Mouse (Mus musculus) intestine, embryonic 16.5 days (tissue): Measurements from ENCODE around the gene Cln6. TPM values are rescaled to one million over a fixed set of nuclear protein-coding genes. Genes with fewer than 3 reads are reported as not detected.
"Not testable (repeated sequence)": the region's sequence is repeated elsewhere in the genome, so short reads cannot be mapped to it uniquely, and the experiment has no call there.

Experiments
- ATAC-seq: fragments of 200-750 bp; cut with Nextera tagmentation; 2 replicates; pipeline ENCODE4 v1.8.0; 2017; ENCODE audit warnings: moderate TSS enrichment, moderate library complexity
- H3K27ac ChIP-seq: fragments of 300-500 bp; sonication (generic); 2 replicates; pipeline ENCODE4 v1.5.1; 2014; ENCODE audit warnings: mild to moderate bottlenecking, low read length
- H3K27me3 ChIP-seq: fragments of 300-500 bp; sonication (generic); replicated peaks from 2 replicates; pipeline ENCODE4 v1.6.1; 2014; ENCODE audit warnings: low read length, control low read depth, mixed read lengths; ENCODE audit not compliant: control insufficient read depth, insufficient read depth
- H3K36me3 ChIP-seq: fragments of 300-500 bp; sonication (generic); 2 replicates; pipeline ENCODE4 v1.6.1; 2014; ENCODE audit warnings: low read length, control low read depth; ENCODE audit not compliant: control insufficient read depth, insufficient read depth
- H3K4me1 ChIP-seq: fragments of 300-500 bp; sonication (generic); 2 replicates; pipeline ENCODE4 v1.6.1; 2014; ENCODE audit warnings: low read length, control low read depth, mixed read lengths; ENCODE audit not compliant: control insufficient read depth, insufficient read depth
- H3K4me2 ChIP-seq: fragments of 300-500 bp; sonication (generic); 2 replicates; pipeline ENCODE4 v1.6.1; 2014; ENCODE audit warnings: low read depth, low read length, control low read depth
- H3K4me3 ChIP-seq: fragments of 300-500 bp; sonication (generic); 2 replicates; pipeline ENCODE4 v1.5.1; 2014; ENCODE audit warnings: mild to moderate bottlenecking, low read length
- H3K9ac ChIP-seq: fragments of 300-500 bp; sonication (generic); 2 replicates; pipeline ENCODE4 v1.6.1; 2014; ENCODE audit warnings: low read depth, low read length
- H3K9me3 ChIP-seq: fragments of 300-500 bp; sonication (generic); 2 replicates; pipeline ENCODE4 v1.6.1; 2016; ENCODE audit warnings: low read length, control low read depth; ENCODE audit not compliant: control insufficient read depth
- WGBS: fragments of 180-500 bp; shearing (Covaris S2); extraction: QIAGEN DNeasy Blood & Tissue Kit; methylation state at CpG from one replicate; pipeline ENCODE4 v1.1.7; 2014; 5-methylcytosine and 5-hydroxymethylcytosine counted together
- polyA plus RNA-seq: library from polyadenylated mRNA; unstranded; fragments of >200 nt; fragmentation: Nextera tagmentation; extraction: Ambion mirVana; gene quantifications from 2 replicates; pipeline ENCODE4 v1.2.1, GENCODE M21; 2015

The Cln6 gene
- polyA plus RNA-seq, 1 experiment from 2014 or later, result 34.9 TPM

DNA sequence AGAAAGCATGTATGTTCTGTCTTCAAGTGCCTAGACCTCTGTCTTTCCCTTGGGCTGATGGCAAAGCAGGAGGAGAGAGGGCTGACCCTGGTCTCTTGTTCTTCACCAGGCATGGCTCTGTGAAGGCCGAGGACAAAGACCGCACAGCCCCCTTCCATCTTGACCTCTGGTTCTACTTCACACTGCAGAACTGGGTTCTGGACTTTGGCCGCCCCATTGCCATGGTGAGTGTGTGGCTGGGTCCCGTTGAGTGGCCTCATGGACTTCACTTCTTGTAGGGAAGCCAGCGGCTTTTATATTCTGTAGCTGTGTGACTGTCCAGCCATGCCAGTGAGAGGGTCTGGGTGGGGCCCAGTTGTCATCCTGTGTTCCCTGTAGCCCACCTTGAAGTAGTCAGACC lies 5.9 kb downstream of the Cln6 start:
- ATAC-seq, result no peak
- H3K9ac ChIP-seq, result no peak overlapping the region
- 85% methylated on average over 5 of the region's 5 CpGs for WGBS
- H3K27me3 ChIP-seq, result no peaks in the 10 kb centered on the region
- H3K9me3 ChIP-seq, result no peaks in the 10 kb centered on the region
- peaks cover 20% of the 10 kb centered on the region for H3K4me1 ChIP-seq
- no peak overlapping the region for H3K4me3 ChIP-seq
- H3K36me3 ChIP-seq, result no peaks in the 10 kb centered on the region
- H3K27ac ChIP-seq, result no peak overlapping the region
- H3K4me2 ChIP-seq, result no peak overlapping the region

DNA sequence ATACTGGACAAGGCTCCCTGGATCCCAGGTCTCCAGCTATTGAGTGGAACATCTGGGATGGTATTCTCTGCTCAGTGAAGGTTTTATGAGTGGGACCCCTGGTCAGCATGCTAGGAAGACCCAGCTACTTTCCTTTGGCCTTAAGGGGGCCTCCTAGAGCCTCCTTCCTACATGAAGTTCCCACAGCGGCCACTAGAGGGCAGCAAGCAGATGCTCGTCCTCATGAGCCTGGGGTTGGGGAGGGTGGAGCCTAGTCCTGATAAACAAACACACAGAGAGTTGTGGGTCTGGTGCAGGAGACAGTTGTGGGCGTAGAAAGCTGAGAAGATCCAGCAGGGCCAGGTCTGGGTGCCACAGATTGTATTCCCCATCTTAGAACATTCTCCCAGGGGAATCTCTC lies 9.1 kb downstream of the Cln6 start:
- Histone ChIP-seq H3K9ac (no peak overlapping the region), H3K36me3 (0 out of 2 replicates have a peak, but pooled peaks cover 3% of the 10 kb centered on the region), H3K4me2 (no peak overlapping the region), H3K27me3 (no peaks in the 10 kb centered on the region), H3K27ac (no peak overlapping the region), H3K4me1 (peaks cover 13% of the 10 kb centered on the region), H3K9me3 (no peaks in the 10 kb centered on the region), H3K4me3 (no peak overlapping the region)
- ATAC-seq, result peak; percentile 54
- 2% methylated on average over 3 of the region's 3 CpGs for WGBS

- H3K27ac ChIP-seq, result no peak overlapping the region
- H3K4me3 ChIP-seq, result no peak overlapping the region
- H3K27me3 ChIP-seq, result no peaks in the 10 kb centered on the region
- H3K36me3 ChIP-seq, result 0 out of 2 replicates have a peak, but pooled peaks cover 3% of the 10 kb centered on the region
- no peak for ATAC-seq
- H3K9me3 ChIP-seq, result no peaks in the 10 kb centered on the region
- H3K4me1 ChIP-seq, result peaks cover 8% of the 10 kb centered on the region
- WGBS, result 85% methylated on average over 3 of the region's 3 CpGs
- H3K4me2 ChIP-seq, result no peak overlapping the region
- no peak overlapping the region for H3K9ac ChIP-seq
These were observed 10.1 kb downstream of the Cln6 start for GRCm38 (mm10) chr9:62848641-62849040.

DNA sequence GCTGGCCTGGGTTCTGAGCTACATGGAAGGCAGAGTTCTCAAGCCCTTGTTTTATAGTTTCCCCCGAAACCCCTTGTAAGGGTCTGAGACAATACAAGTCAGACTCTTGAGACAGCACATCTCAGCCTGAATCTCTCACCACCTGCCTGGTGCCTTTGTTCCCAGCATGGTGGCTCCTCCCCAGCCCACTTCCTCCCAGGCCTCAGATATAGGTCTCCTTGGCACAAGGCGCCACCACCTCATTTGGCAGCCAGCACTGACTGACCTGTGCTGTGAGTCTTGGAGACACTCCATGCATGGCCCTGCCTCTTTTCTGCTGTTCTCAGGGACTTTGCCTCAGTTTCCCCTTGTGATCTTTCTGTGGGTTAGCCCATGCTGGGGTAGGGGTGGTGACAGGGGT lies 13.0 kb downstream of the Cln6 start:
- Histone ChIP-seq H3K4me2 (no peak overlapping the region), H3K27ac (no peak overlapping the region), H3K9me3 (no peaks in the 10 kb centered on the region), H3K4me1 (peaks cover 15% of the 10 kb centered on the region; the same call in 1 of the 2 replicates), H3K4me3 (no peak overlapping the region), H3K9ac (no peak overlapping the region), H3K36me3 (0 out of 2 replicates have a peak, but pooled peaks cover 3% of the 10 kb centered on the region), H3K27me3 (no peaks in the 10 kb centered on the region)
- WGBS, result 85% methylated on average over 2 of the region's 2 CpGs
- ATAC-seq, result no peak

GRCm38 (mm10) chr9:62854483-62854882 lies 15.9 kb downstream of the Cln6 start:
- peak overlapping the region; percentile 44; the same call in 1 of the 2 replicates for H3K9ac ChIP-seq
- no peak for ATAC-seq

GRCm38 (mm10) chr9:62857216-62857615 lies 18.6 kb downstream of the Cln6 start:
- H3K9me3 ChIP-seq, result no peaks in the 10 kb centered on the region
- H3K4me3 ChIP-seq, result peak overlapping the region; percentile 51
- H3K36me3 ChIP-seq, result no peaks in the 10 kb centered on the region
- H3K9ac ChIP-seq, result peak overlapping the region; percentile 69
- H3K27ac ChIP-seq, result peak overlapping the region; percentile 97
- H3K4me2 ChIP-seq, result peak overlapping the region; percentile 60
- peak; percentile 84 for ATAC-seq
- H3K4me1 ChIP-seq, result peaks cover 25% of the 10 kb centered on the region
- no peaks in the 10 kb centered on the region for H3K27me3 ChIP-seq
- 44% methylated on average over 9 of the region's 9 CpGs for WGBS

More at GRCm38 (mm10) chr9:62854483-62854882, 15.9 kb downstream of the Cln6 start:
- 0 out of 2 replicates have a peak, but pooled peaks cover 3% of the 10 kb centered on the region for H3K36me3 ChIP-seq
- H3K4me1 ChIP-seq, result peaks cover 25% of the 10 kb centered on the region
- H3K4me3 ChIP-seq, result no peak overlapping the region
- 33% methylated on average over 4 of the region's 4 CpGs for WGBS
- H3K27me3 ChIP-seq, result no peaks in the 10 kb centered on the region
- H3K4me2 ChIP-seq, result no peak overlapping the region
- H3K27ac ChIP-seq, result peak overlapping the region; percentile 34; the same call in 1 of the 2 replicates
- no peaks in the 10 kb centered on the region for H3K9me3 ChIP-seq

DNA sequence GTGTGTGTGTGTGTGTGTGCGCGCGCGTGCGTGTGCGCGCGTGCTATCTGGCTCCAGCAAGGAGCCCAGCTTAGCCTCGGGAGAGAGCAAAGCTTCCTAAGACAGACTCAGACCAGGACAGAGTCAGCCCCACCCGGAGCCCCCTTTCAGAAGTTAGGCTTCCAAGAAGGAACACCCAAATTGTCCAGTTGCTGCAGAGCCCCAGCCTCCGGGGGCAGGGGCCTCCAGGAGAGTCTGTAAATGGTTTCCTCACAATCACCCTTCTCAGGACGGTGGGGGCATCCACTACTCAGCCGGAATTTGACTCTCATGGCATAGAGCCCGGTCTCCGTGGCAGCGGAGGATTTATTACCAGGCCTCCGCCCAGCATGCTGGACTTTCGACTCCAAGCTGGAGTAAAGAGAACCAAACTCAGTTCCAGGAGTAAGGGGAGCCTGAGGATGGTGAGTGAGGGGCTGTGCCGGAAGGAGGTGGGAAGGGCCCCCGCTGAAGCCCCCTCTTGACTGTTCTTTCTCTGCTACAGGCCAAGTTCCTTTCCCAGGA lies 19.2 kb downstream of the Cln6 start, which contains the start of gene Calml4:
Gene Calml4, plus strand, starts transcription at position 362 of the 543 bp plus-strand sequence.
- peak; percentile 89 for ATAC-seq
- no peaks in the 10 kb centered on the region for H3K36me3 ChIP-seq
- peak within 1 kb of the TSS; percentile 51 for H3K4me3 ChIP-seq
- H3K27me3 ChIP-seq, result no peaks in the 10 kb centered on the region
- no peaks in the 10 kb centered on the region for H3K9me3 ChIP-seq
- 13% methylated on average over 20 of the region's 20 CpGs for WGBS
- H3K27ac ChIP-seq, result peak within 1 kb of the TSS; percentile 97
- peak within 1 kb of the TSS; percentile 60 for H3K4me2 ChIP-seq
- H3K4me1 ChIP-seq, result peaks cover 25% of the 10 kb centered on the region
- H3K9ac ChIP-seq, result peak within 1 kb of the TSS; percentile 69

DNA sequence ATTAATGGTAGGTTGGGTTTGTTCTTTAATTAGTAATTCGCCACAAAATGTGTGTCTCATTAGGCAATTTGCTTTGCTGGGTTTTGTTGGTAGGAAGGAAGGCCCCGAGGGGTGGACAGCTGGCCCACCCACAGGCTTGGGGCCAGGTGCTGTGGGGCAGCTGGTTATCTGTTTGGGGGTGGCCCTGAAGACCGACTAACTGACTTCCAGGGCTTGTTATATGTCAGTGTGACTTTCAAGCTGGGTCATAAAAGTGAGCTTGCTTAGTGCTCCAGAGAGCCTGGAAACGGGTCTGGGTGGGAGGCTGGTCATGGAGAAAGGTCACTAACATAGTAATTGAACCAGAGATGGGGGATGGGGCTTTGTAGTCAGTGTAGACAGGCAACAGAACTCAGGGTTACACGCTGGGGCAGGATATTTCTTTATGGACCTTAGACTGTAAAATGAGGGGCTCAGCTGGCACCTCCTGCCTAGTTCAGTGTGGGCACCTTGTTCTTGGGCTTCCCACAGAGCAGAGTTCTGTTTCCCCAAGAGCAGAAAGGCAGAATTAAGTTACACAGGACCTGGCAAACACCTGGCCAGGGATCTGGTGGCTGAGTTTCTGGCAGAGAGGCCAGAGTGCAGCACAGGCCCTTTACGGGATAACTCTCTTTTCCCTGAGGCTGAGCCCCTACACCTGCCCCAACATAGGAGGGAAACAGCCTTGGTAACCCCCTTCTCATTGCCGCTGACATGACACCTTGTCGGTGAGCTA lies 19.9 kb downstream of the Cln6 start:
- Histone ChIP-seq H3K4me2 (peak overlapping the region; percentile 60), H3K36me3 (no peaks in the 10 kb centered on the region), H3K9me3 (no peaks in the 10 kb centered on the region), H3K27me3 (no peaks in the 10 kb centered on the region), H3K27ac (peak overlapping the region; percentile 97), H3K9ac (peak overlapping the region; percentile 69), H3K4me1 (peaks cover 25% of the 10 kb centered on the region), H3K4me3 (peak overlapping the region; percentile 51)
- ATAC-seq, result peak; percentile 43
- WGBS, result 30% methylated on average over 8 of the region's 8 CpGs

- Histone ChIP-seq H3K27ac (peak overlapping the region; percentile 97; the same call in 1 of the 2 replicates), H3K9ac (peak overlapping the region; percentile 69; the same call in 1 of the 2 replicates), H3K4me3 (peak overlapping the region; percentile 51), H3K4me1 (peaks cover 18% of the 10 kb centered on the region), H3K4me2 (peak overlapping the region; percentile 60)
- not testable (repeated sequence) for H3K27me3 ChIP-seq, ATAC-seq, H3K36me3 ChIP-seq, H3K9me3 ChIP-seq
- 45% methylated on average over 7 of the region's 7 CpGs for WGBS
These were observed 21.5 kb downstream of the Cln6 start for GRCm38 (mm10) chr9:62860102-62860501.
